Mouse (Mus musculus) midbrain, postnatal 0 days (tissue): ENCODE data around the gene Rps6kc1. TPM values are rescaled to one million over a fixed set of nuclear protein-coding genes. Genes with fewer than 3 reads are reported as not detected.

Experiments used
- ATAC-seq: fragments of 200-750 bp; cut with Nextera tagmentation; 2 replicates; pipeline ENCODE4 v1.8.0; 2017; ENCODE audit warnings: moderate number of reproducible peaks, mild to moderate bottlenecking, moderate TSS enrichment, moderate library complexity; ENCODE audit not compliant: low FRiP score
- DNase-seq: peaks from one replicate; pipeline ENCODE4 v3.0.0-alpha.2; 2015; ENCODE audit warnings: low spot score
- H3K27ac ChIP-seq: fragments of 300-500 bp; sonication (generic); 2 replicates; pipeline ENCODE4 v1.5.1; 2014; ENCODE audit warnings: low read depth, mild to moderate bottlenecking, low read length, mixed read lengths
- H3K27me3 ChIP-seq: fragments of 300-500 bp; sonication (generic); 2 replicates; pipeline ENCODE4 v1.6.1; 2014; ENCODE audit warnings: low read length, control low read depth, mixed read lengths; ENCODE audit not compliant: insufficient read depth
- H3K36me3 ChIP-seq: fragments of 300-500 bp; sonication (generic); 2 replicates; pipeline ENCODE4 v1.6.1; 2014; ENCODE audit warnings: low read length, control low read depth, mixed read lengths; ENCODE audit not compliant: insufficient read depth
- H3K4me1 ChIP-seq: fragments of 300-500 bp; sonication (generic); 2 replicates; pipeline ENCODE4 v1.6.1; 2014; ENCODE audit warnings: mild to moderate bottlenecking, control low read depth, antibody characterized with exemption, low read length, mixed read lengths; ENCODE audit not compliant: insufficient read depth
- H3K4me2 ChIP-seq: fragments of 300-500 bp; sonication (generic); 2 replicates; pipeline ENCODE4 v1.6.1; 2014; ENCODE audit warnings: low read depth, mild to moderate bottlenecking, low read length, mixed read lengths; ENCODE audit not compliant: poor library complexity, severe bottlenecking
- H3K4me3 ChIP-seq: fragments of 300-500 bp; sonication (generic); 2 replicates; pipeline ENCODE4 v1.5.1; 2014; ENCODE audit warnings: low read depth, mild to moderate bottlenecking, low read length, moderate library complexity
- H3K9ac ChIP-seq: fragments of 300-500 bp; sonication (generic); replicated peaks from 2 replicates; pipeline ENCODE4 v1.6.1; 2014; ENCODE audit warnings: mild to moderate bottlenecking, low read length, moderate library complexity, mixed read lengths; ENCODE audit not compliant: poor library complexity, severe bottlenecking
- H3K9me3 ChIP-seq: fragments of 300-500 bp; sonication (generic); 2 replicates; pipeline ENCODE4 v1.6.1; 2016; ENCODE audit warnings: low read length, control low read depth
- CTCF ChIP-seq: IDR thresholded peaks from 2 replicates; pipeline ENCODE4 v1.5.1; 2016; ENCODE audit warnings: antibody characterized with exemption, mild to moderate bottlenecking
- WGBS: fragments of 180-500 bp; shearing (Covaris S2); extraction: QIAGEN DNeasy Blood & Tissue Kit; methylation state at CpG from one replicate; pipeline ENCODE4 v1.1.7; 2014; 5-methylcytosine and 5-hydroxymethylcytosine counted together
- polyA plus RNA-seq: library from polyadenylated mRNA; unstranded; fragments of >200 nt; fragmentation: Nextera tagmentation; extraction: Ambion mirVana; gene quantifications from 2 replicates; pipeline ENCODE4 v1.2.1, GENCODE M21; 2015
- total RNA-seq: library from RNA; depleted of rRNA; stranded (reverse); fragments of >200 nt; gene quantifications from 2 replicates; pipeline ENCODE4 v1.2.3, GENCODE M21; 2014

Gene Rps6kc1
- total and polyA plus RNA-seq, 2 experiments from 2014 or later: 26.9 to 44.7 TPM

DNA sequence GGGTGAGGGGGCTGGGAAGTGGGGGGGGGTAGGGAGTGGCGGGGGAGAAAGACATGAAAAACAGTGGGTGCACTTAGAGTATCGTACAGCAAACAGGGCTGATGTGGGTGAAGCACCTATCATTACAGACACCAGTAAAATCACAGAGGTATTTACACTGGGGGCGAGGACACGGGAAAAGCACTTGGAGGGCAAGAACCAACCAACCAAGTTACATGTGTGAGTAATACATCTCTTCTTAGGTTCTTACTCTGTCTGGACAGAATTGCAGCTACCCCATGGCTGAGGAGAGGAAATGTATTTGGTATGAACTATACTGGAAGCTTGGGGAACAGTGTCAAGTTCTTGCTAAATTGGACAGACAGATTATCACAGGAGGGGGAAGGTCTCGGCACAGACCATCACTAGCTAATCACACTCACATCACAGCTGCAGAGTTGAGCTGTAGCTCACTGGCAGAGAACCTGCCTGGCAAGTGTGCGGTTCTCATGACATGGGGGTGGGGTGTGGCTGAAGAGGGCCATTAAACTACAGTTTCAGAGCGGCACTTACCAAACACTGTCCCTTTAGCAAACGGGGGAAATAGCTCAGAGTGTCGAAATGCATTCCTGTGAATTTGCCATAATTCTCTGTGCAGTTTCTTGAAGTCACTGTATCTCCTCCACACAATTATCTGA, 12.5 kb downstream of the Rps6kc1 start:
- Histone ChIP-seq H3K27me3 (no peaks in the 10 kb centered on the region), H3K9ac (no peak overlapping the region), H3K36me3 (peaks cover 29% of the 10 kb centered on the region), H3K9me3 (no peaks in the 10 kb centered on the region), H3K4me1 (no peaks in the 10 kb centered on the region), H3K4me2 (no peak overlapping the region), H3K4me3 (no peak overlapping the region), H3K27ac (no peak overlapping the region)
- DNase-seq (no peak), ATAC-seq (no peak)
- TF ChIP-seq CTCF: no peak
- 92% methylated on average over 9 of the region's 9 CpGs for WGBS

DNA sequence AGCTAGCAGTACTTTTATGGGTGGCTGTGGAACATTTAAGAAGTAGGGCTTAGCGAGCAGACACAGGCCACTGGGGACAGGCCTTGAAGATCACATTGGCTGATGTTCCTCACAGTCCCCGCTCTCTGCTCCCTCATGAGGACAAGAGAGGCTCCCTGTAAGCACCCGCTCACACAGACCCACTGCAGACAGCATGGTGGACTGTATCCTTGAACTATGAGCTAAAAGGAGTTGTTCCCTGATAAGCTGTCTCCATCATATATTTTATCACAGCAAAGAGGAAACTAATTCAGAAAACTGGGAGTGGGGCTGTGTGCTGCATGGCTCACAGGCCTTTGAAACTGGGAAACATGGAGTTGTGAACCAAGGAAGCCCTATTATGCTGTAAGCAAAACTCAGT, 13.4 kb downstream of the Rps6kc1 start:
- WGBS: 95% methylated on average over 3 of the region's 3 CpGs
- H3K9ac ChIP-seq: no peak overlapping the region
- no peak overlapping the region for H3K27ac ChIP-seq
- TF ChIP-seq CTCF: no peak
- no peaks in the 10 kb centered on the region for H3K9me3 ChIP-seq
- H3K4me3 ChIP-seq: no peak overlapping the region
- H3K4me1 ChIP-seq: no peaks in the 10 kb centered on the region
- ATAC-seq (no peak), DNase-seq (no peak)
- H3K36me3 ChIP-seq: peaks cover 28% of the 10 kb centered on the region
- no peak overlapping the region for H3K4me2 ChIP-seq
- H3K27me3 ChIP-seq: no peaks in the 10 kb centered on the region

DNA sequence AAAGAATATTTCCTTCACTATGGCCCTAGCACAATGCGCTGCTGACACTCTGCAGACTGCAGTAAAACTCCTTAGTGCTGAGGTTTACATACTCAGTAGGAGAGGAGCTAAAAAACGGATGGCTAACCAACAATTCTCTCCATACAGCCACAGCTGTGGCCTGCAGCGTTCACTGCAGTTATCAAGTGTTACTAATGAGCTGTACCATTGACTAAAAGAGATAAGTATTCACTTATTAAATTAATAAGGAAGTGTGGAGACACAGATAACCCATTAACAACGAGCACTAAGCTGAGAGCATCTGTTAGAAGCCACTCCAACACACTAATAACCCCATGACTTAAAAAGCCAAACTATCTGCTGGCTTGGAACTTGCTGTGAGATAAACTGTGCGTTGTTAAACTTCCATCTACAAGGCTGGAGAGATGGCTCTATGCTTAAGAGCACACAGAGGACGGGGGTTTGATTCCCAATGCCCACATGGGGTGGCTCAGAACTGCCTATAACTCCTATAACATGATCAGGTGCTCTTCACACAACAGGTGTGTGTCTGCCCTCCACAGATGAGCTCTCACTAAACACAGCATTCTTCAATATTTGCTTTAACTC, 17.9 kb downstream of the Rps6kc1 start:
- WGBS: 79% methylated on average over 6 of the region's 6 CpGs
- H3K27me3 ChIP-seq: no peaks in the 10 kb centered on the region
- H3K9ac ChIP-seq: no peak overlapping the region
- no peak overlapping the region for H3K4me2 ChIP-seq
- no peak overlapping the region for H3K27ac ChIP-seq
- TF ChIP-seq CTCF: no peak
- no peak overlapping the region for H3K4me3 ChIP-seq
- no peak for ATAC-seq
- no peaks in the 10 kb centered on the region for H3K4me1 ChIP-seq
- no peaks in the 10 kb centered on the region for H3K9me3 ChIP-seq
- DNase-seq: no peak
- peaks cover 34% of the 10 kb centered on the region for H3K36me3 ChIP-seq

DNA sequence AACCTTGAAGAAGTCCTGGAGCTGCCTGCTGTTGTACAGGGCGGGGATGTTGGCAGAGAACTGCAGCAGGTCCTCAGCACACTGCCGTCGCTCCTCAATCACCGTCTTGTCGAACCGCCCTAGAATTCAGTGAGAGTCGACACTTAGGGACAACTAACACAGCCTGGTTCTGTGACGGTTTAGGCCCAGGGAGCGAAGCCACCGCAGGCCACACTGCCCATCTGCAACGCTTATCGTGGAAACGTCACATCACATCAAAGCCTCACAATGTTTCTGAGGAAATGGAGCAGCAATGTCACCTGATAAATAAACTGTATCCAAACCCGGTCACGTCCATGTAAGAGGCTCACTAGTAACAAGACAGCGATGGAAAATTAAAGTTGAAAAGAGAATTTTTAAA, 22.9 kb downstream of the Rps6kc1 start:
- no peak for TF ChIP-seq CTCF
- no peaks in the 10 kb centered on the region for H3K9me3 ChIP-seq
- no peak overlapping the region for H3K9ac ChIP-seq
- no peak overlapping the region for H3K27ac ChIP-seq
- H3K4me2 ChIP-seq: no peak overlapping the region
- no peak overlapping the region for H3K4me3 ChIP-seq
- peaks cover 36% of the 10 kb centered on the region for H3K36me3 ChIP-seq
- WGBS: 92% methylated on average over 16 of the region's 16 CpGs
- H3K27me3 ChIP-seq: no peaks in the 10 kb centered on the region
- ATAC-seq (no peak), DNase-seq (no peak)
- H3K4me1 ChIP-seq: no peaks in the 10 kb centered on the region

DNA sequence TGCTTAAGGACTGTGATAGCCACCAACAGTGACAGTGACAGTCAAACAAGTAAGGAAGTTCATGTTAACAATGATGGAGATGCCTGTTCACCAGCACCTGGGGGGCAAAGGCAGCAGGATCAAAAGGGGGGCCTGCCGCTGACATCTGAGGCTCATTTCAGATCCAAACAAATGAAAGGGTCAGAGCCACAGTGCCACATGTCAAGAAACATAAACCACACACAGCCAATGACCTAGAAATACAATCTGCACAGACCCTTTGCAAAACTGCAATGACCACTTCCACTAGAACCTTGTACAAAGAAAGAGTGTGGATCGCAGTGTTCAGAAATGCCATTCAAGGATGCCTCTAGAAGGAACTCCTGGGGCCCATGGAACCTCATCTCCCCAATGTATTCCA, 23.5 kb downstream of the Rps6kc1 start:
- Histone ChIP-seq H3K9ac (no peak overlapping the region), H3K4me1 (no peaks in the 10 kb centered on the region), H3K9me3 (no peaks in the 10 kb centered on the region), H3K4me2 (no peak overlapping the region), H3K4me3 (no peak overlapping the region), H3K36me3 (peaks cover 35% of the 10 kb centered on the region), H3K27me3 (no peaks in the 10 kb centered on the region), H3K27ac (no peak overlapping the region)
- WGBS: 89% methylated on average over 2 of the region's 2 CpGs
- no peak for ATAC-seq
- TF ChIP-seq CTCF: no peak
- DNase-seq: no peak

DNA sequence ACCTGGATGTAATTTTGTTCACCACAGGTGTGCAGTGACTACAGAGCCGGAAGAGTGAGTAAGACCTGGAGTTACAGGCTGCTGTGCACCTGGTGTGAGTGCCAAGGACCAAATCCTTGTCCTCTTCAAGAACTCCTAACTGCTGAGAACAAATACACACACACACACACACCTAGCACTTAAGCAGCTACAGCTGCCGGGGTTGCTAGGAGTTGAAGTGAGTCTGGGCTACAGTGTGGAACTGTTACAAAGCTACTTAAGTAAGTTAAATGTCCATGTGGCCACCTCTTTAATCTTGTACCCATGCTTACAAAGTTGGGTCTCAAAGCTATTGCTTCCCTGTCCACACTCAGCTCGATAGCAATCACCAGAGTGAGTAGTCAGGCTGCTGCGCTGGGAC, 25.6 kb downstream of the Rps6kc1 start:
- Histone ChIP-seq H3K4me3 (no peak overlapping the region), H3K4me2 (no peak overlapping the region), H3K27me3 (no peaks in the 10 kb centered on the region), H3K4me1 (no peaks in the 10 kb centered on the region), H3K9ac (no peak overlapping the region), H3K9me3 (no peaks in the 10 kb centered on the region), H3K27ac (no peak overlapping the region), H3K36me3 (peaks cover 29% of the 10 kb centered on the region)
- DNase-seq (no peak), ATAC-seq (no peak)
- WGBS: 92% methylated on average over 4 of the region's 4 CpGs
- TF ChIP-seq CTCF: no peak
